Mouse (Mus musculus) frontal cortex, postnatal 25 days (tissue): ENCODE measurements at regions not wholly inside any gene's neighbourhood (a gene's known extent, or its start where the extent isn't known, plus 50 kb on each side); places are given as distances from the start of the nearest gene placed in this dataset.
"Not testable (repeated sequence)": the region's sequence is repeated elsewhere in the genome, so short reads cannot be mapped to it uniquely, and the experiment has no call there.

Source experiments
- DNase-seq, 2 experiments: peaks; one replicate each; pipeline ENCODE4 v3.0.0; 2022; ENCODE audit warnings: low spot score in 2 of 2

DNA sequence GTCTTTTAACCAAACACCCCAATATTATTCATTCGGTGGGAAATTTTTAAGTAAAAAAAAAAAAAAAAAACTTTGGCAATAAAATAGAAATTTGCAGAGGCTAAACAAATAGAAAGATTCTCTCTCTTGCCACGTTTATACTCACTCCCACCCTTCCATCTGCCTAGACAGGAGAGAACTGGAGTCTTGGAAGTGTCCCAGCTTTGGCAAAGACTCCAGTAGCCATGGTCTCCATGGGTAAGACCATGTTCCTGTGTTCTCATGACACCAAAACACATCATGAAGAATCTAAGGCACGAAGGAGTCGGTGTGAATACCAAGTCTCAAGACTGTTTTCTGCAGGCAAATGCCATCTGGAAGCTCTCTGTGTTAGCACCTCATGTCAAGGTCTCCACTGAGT is 84.8 kb upstream of the Ipo5 start:
- no peak for DNase-seq

DNA sequence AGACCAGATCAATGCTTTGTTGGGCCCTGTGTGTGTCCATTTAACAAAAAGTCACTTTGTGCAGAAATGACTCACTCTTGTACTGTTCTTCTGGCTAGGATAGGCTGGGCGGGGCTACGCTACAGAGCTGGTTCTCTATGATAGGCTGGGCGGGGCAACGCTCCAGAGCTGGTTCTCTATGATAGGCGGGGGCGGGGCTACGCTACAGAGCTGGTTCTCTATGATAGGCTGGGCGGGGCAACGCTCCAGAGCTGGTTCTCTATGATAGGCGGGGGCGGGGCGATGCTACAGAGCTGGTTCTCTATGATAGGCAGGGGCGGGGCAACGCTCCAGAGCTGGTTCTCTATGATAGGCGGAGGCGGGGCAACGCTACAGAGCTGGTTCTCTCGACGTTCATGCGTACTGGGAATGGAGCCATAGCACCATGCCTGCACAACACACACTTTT is 80.6 kb upstream of the Ipo5 start:
- DNase-seq, result not testable (repeated sequence)

DNA sequence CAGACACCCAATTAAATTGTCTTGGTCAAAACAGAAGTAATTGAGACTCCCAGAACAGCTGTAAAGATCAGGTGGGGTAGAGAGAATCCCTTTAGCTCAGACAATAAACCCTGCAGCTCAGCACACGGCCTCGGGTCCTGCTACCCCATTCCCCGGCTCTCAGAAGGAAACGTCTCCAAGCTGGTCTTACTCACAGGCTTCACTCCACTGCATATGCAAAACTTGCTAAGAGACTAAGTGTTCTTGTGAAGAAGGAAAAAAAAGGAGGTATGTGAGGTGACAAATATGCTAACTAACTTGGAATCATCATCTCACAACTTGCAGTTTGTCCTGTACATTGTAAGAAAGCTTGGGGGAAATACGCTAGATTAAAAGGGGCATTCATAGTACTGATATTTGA is 79.6 kb upstream of the Ipo5 start:
- no peak for DNase-seq

DNA sequence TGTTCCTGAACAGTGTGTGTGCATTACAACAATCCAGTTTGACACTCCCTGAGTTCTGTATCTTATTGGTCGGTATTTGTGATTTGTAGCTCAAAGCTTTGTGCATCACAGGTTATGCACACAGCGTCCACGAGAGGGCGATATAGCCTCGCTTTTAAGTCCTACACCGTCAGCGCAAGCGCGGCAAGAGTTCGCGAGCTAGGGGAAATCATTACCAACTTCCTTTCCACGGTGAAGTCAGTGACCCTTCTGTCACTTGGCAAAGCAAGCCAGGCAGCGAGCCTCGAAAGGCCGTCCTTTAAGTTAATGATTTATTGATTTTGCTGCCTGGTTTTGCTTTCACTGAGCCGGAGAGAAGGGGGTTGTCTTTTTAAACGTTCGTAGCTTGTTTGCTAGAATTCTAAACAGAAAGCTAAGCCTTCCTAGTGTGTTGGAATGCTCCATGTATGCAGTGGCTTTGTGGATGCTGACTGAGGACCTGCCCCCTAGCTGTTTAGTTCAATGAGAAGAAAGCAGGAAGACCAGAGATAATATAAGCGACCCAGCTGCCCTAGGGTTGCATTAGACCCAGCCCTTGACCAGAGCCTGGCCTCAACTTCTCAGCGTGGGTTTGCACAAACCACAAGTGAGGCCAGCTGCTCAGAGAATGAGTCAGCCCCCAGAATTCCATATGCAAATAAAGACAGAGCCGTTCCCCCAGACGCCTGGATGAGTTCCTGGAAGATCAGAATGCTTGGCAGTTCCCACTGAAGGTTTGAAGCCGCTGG is 79.0 kb upstream of the Ipo5 start:
- peak; percentile 91 to 92 for DNase-seq

DNA sequence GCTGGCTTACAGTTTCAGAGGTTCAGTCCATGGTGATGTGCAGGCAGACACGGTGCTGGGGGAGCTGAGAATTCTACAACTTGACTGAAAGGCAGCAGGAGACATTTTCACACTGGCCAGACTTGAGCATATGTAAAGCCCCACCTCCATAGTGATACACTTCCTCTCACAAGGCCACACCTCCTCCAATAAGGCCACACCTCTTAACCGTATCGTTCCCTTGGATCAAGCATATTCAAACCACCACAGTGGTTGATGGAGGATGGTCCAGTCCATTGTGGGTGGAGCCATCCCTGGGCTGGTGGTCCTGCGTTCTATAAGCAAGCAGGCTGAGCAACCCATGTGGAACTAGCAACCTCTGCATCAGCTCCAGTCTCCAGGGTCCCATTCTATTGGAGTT is 76.2 kb upstream of the Ipo5 start:
- DNase-seq, result no peak

DNA sequence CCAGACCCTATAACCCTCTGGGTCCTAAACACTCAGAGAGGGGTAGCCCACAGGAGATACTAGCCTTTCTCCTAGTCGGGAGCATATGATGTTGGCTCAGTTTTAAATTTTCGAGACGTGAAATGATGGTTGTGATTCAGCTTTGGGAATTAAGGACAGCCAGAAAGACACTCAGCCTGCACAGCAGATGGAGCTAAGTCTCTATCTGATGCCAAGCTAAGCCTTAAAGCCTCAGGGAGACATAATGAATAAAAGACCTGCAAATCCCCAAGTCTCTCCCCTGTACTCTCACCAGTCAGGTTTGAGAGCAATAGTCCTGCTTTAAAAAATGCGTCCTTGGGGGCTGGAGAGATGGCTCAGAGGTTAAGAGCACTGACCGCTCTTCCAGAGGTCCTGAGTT is 75.3 kb upstream of the Ipo5 start:
- DNase-seq, result no peak

DNA sequence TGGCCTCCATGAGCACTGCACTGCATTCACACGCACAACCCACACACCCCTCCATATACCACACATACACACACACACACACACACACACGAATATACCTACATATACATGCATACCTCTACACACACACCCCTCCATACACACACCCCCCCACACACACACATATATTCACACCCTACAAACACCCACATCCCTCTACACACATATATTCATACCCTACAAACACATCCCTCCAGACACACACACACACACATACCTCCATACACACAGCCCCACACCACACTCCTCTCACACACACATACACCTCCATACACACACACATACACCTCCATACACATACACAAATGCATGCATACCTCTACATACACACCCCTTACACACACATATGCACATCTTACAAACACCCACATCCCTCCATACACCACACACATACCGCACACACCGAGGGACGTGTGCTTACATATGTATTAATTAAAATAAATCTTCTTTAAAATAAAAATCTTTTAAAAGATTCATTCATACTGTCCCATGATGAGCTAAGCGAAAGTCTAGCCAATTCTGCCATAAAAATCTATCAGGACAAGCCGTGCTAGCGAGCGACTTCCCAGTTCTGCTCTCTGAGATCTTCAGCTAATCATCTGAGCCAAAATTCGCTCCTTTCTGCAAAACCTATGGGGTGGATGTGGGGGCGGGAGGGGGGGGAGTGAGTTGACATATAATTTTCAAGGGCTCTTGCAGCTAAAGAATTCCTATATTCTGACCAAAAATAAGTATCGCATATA is 74.3 kb upstream of the Ipo5 start:
- DNase-seq, result no peak

DNA sequence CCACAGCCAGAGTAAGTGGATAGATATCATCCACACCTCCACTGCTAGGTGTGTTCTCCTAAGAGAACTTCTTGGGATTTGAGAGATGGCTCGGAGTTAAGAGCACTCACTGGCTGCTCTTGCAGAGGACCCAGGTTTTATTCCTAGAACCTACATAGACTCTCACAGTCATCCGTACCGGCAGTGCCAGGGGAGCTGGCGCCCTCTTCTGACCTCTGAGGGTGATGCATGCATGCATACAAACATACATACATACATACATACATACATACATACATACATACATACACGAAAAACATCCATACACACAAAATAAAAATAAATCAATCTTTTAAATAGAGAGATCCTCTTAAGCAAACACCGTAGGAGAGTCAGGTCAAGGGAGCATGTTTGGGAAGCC is 70.1 kb upstream of the Ipo5 start:
- no peak for DNase-seq

DNA sequence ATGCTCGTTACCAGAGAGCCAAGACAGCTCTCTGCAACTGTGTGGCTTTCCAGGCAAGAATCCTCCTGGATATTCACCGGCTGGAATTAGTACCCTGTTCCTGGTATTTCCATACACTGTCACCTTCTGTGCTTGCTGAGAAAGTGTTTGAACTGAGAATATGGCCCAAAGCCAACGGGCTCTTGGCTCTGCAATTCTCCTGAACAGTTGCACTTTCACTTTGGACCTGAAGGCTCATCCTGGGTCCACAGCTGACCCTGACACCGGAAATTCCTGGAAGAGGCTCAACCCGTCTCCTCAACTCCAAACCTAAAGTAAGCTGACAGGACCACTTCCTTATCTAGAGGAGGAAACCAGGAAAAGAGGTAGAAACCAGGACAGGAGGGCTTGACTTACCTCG is 69.7 kb upstream of the Ipo5 start:
- no peak for DNase-seq

DNA sequence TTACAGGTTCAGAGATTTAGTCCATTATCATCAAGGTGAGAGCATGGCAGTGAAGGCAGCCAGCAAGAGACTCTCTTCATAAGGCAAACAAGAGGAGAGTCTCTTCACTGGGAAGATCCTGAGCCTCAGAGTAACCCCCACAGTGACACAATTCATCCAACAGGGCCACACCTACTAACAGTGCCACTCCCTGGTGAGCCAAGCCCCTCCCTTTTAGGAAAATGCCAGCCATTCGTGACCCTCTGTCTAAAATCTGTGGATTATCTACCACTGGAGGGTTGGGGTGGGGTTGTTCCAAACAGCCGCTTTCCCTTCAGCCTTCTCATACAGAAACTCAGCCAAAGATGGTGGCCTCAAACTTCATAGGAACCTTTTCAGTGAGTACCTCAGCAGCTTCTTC is 65.9 kb upstream of the Ipo5 start:
- no peak for DNase-seq

DNA sequence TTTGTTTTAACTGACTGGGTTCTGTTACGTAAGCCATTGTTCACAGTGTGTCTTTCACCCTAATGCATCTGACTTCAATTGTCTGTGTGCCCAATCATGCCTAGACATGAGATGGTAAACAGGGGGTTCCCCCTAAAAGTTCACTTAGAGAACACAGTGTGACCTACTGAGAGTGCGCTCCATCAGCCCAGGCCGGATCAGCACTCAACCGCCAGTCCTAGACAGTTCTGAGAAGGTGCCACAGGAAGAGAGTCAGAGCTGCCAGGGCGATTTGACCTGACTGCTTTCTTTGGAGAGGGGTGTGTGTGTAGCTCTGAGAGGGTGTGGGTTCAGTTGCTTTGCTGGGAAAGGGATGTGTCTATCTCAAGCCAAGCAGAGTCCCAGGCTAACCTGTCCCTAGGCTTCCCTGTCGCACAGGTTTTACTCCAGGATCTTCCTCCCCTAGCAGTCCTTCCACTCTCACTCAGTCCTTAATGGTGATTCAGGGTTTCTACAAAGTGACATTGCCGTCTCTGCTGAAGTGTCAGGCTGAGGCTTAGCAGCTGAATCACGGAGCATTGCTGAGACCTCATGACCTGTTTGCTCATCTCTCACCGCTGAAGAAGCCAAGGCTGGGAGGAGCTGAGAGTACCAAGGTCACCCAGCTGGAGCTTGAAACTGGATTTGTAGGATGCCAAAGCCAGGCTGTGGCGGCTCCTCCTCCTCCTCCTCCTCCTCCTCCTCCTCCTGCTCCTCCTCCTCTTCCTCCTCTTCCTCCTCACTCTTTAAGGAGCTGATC is 64.8 kb upstream of the Ipo5 start:
- DNase-seq, result no peak

DNA sequence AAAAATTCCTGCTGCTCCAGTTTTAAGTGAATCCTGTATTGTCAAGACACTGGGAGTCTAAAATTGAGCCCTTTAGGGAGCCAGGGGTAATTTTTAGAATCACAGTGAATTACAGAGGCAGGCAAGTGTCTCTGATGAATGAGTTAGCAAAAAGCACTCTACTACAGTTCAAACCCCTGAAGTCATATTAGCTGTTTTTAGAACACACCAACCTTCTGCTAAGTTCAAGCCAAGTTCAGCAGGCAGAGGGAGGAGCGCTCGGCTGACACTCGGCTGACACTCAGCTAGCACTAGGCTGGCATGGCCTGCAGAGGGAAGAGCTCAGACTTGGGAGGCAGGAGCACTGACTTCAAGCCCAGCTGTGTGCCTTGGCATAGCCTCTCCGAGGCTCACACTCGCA is 64.0 kb upstream of the Ipo5 start:
- no peak for DNase-seq

DNA sequence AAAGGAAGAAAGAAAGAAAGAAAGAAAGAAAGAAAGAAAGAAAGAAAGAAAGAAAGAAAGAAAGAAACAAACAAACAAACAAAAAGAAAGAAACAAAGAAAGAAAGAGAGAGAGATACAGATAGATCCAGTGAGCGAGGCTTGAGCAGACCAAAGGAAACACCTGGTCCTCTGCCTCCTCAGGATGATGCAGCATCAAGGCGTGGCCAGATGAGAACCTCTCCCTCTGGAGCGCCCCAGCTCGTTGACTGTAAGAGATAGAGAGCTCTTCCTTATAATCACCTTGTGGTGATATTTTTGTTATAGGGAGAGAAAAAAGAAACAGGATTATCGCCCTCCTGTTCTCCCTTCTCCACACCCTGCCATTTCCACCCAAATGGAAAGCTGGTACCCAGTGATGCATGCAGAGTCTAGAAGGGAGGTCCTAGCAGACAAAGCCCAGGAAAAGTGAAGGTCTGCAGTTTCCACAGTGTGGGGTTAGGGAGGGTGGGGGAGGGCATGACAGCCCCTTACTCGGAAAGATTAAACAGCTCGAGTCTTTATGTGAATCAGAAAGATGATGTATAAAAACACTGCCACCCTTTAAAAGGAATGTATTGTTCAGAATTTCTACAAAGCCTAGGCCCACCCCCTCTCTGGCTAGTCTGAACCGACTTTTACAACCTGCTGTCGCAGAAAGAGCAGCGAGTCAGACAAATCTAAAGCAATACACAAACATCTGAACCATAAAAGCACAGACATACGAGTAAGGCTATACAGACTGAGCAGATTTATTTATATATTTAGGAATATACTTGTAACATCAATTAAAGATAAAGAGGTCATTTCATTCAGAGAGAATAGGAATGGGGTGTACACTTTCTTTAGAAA is 62.7 kb upstream of the Ipo5 start:
- no peak for DNase-seq

DNA sequence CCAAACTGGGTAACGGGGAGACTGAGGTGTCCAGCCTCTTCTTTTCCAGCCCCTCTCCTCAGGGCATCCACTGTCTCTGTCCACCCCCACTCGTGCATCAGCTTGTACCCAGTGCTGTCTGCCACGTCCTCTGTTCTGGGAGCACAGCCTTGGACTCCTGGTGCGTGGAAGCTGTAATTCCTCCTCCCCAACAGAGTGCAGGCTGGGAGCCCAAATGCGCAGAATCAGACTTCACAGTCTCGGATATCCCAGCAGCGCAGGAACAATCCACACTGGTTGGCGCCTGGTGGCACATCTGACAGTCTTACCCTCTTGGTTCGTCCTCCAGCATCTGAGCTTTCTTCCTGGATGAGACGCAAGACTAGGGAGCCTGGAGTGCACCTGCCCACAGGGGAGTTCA is 61.9 kb upstream of the Ipo5 start:
- no peak for DNase-seq

DNA sequence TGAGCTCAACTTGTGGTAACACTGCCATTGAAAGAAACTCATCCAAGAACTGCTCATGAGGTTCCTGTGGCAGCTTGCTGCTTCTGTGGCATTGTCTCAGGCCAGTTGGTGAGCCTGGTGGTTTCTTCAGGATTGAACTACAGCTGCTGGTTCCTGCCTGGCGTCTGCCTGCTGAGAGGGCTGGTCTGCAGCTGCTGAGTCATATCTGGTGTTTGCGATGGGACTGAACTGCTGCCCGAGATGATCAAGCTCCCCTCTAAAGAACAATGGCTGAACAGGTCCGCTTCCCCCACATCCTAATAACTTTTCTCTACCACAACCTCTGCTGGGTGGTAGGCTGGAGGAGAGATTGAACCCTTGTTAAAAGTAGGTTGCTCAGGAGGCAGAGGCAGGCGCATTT is 57.4 kb upstream of the Ipo5 start:
- no peak for DNase-seq

DNA sequence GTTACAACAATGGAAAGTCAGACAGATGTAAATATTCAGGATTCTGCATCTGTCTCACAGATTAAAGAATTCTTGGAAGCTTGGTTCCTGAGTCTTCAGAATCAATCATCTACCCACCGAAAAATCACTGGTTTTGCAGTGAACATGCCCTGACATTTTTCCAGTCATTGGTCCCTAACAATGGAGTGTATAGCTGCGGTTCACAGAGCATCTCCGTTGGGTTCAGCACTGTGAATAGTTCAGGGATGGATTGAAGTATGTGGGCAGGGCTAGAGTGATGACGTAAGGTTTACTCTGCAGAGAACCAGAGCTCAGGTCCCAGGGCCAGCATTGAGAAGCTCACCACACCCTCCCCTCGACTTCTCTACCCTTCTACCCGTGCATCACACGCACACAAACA is 56.5 kb upstream of the Ipo5 start:
- no peak for DNase-seq

DNA sequence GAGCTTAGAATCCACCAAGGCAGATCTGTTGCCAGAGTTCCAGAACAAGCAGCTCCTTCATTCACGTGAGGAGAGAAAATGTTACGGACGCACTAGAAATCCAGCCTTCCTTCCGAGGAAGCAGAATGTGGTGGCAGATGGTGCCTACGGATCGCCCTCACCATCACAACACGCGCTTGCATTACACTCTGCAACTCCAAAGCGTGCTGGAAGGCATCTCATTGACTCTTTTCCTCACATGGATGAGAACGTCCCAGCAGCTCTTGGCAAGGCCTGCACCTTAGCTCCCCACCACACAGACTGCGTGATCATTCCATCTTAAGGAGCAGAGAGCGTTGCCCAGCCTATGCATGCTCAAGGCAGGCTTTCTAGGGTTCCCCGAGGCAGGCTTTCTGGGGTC is 55.8 kb upstream of the Ipo5 start:
- DNase-seq, result no peak
